Mouse (Mus musculus): Measurements from ENCODE around the gene Cdkl5.

The Cdkl5 gene

DNA sequence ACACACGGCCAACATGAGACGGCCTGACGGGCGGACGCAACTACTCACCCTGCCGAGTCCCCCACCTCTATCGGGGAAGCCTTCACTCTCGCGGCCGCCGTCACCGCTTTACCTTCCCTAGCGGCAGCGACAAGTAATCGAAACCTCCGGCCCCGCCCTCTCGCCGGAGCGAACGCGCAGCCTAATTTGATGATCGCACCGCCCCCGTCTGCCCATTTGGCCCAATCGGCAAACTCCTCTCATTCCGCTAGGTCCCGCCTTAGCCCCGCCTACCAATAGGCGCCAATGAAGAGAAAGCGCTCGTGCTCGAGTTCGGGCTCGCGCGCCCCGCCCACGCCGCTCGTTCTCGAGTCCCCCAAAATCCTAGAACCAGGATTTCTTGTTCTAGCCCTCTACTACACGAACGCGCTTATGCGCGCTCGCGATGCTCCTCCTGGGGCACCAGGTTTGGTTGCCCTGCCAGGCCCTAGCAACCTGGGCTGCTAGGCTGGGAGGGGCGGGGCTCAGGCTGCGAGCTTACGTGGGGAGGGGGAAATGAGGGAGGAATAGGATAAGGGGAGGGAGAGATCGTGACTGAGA is at the start of gene Cdkl5:
Cdkl5 (minus strand) TSS at position 162 of the 579 bp plus-strand sequence.
- DNase-seq (ENCODE audit: low spot score in 2 of 2) = peak; percentile 72 to 92

DNA sequence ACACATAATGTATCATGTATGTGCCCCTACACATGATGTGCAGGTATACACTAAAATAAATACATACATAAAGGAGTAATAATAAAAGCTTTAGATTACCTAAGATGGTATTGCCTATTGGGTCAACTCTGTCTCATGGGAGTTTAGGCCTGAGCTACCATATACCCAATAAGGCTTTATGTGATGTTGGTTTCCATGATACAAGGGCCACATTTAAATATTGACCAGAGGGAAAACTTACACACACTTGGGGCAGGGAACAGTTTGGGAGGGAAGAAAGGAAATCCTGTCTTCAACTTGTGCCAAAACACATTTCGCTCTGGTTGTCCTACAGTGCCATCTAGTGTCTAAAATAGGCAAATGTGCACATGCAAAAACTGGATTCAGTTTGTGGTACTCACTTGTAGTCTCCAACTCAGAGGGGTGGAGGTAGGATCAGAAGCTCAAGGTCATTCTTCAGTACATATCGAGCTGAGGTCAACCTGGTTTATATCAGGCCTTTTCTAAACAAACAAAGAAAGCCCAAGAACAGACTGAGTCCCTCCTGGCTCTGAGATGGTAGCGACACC is 38.8 kb upstream of the Cdkl5 start:
- DNase-seq (ENCODE audit: low spot score in 2 of 2) = peak in 1 of 2 experiments; percentile 17

DNA sequence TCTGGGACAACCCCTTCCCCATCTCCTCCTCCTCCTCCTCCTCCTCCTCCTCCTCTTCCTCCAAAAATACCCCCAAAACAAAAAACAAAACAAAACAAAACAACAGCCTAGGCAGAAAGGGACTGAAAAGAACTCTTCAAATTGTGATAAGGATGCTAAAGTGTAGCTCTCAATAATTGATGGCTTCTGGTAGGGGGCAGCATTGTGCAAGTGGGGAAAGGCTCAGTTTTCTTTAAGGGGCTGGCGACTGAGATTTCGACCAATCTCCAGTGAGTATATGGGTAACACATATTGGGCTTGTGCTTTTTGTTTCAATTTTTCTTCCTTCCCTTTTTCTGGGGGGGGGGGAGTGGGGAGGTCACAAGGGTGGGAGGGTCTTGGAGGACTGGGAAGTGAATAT is 37.9 kb upstream of the Cdkl5 start:
- no peak for DNase-seq (ENCODE audit: low spot score in 2 of 2)

DNA sequence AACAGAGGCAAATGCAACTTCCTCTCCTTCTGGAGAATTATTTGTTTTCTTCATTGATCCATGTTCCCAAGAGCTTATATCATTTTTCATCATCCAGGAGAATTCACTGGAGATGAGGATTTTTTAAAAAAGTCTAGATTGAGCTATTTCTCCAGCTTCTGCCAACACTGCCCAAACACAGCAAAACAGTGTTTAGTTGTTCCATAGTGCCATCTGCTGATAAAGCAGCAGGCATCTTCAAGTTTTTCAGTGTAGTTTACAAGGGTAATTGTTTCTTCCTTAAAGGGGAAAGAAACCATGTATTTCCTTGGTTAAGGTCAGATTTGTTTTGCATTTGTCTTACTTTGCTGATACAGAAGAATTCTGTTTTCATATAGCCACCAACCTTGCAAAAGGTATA is 35.7 kb upstream of the Cdkl5 start:
- no peak for DNase-seq (ENCODE audit: low spot score in 2 of 2)

DNA sequence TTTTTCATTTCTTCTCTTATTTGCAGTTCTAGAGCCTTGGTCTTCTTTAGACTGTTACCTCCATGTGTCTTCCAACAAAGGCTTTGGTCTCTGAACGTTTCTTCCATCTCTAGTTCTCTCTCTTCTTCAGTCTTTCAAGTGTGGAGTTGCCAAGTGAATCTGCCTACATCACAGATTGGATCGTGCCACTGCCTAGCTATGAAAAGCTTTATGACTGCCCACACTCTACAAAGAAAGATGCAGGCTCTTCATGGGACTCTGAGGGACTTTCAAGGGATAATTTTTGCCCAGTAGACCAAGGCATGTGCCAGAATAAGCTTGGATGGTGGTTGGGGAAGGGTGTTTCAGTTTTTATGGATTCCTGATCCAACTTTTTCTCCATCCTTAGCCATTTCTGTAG is 30.0 kb upstream of the Cdkl5 start:
- DNase-seq (ENCODE audit: low spot score in 2 of 2) = no peak

DNA sequence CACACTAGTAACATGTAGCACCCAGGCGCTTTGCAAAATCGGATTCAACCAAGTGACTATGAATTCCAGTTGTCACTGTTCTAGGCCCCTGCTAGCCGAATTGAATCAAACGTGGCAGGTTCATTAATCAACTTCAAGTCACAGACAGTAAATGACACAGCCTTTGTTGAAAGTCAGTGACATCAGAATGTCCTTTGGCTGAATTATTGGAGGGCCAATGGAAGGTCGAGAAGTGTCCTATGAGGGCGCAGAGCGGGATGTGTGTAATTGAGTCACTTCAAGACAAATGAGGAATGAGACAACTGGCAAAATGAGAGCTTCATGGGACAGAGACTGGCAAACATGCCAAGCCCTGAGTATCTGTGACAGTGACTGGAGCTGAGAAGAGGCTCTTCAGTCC is 27.0 kb upstream of the Cdkl5 start:
- no peak for DNase-seq (ENCODE audit: low spot score in 2 of 2)

DNA sequence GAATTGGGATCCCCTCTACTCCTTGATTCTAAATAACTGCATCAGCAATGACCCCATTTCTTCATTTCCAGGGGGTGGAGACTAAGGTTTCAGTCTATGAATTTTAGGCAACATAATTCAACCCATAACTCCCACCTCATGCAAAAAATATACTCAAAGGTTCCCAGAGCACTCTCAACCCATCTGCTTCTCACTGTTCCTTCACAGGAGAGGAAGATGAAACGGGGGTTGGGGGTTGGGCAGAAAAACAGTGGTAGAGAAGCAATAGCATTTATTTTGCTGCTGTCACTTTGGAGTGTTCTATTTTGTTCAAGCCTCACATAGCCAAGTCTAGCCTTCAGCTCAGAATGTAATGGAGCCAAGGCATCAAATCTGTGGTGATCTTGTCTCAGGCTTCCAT is 23.7 kb upstream of the Cdkl5 start:
- DNase-seq (ENCODE audit: low spot score in 2 of 2) = no peak

DNA sequence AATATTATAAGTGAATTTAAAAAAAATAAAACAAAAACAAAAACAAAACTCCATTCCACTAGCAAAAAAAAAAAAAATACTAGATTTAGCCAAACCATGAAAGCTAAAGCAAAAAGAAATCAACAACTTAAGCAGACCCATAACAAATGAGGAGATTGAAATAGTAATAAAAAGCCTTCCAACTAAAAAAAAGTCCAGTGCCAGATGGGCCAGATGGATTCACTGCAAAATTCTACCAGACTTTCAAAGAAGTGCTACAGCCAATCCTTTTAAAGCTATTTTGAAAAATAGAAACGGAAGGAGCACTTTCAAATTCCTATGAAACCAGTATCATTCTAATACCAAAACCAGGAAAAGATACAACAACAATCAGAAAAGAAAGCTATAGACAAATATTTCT is 11.8 kb upstream of the Cdkl5 start:
- DNase-seq (ENCODE audit: low spot score in 2 of 2) = no peak

DNA sequence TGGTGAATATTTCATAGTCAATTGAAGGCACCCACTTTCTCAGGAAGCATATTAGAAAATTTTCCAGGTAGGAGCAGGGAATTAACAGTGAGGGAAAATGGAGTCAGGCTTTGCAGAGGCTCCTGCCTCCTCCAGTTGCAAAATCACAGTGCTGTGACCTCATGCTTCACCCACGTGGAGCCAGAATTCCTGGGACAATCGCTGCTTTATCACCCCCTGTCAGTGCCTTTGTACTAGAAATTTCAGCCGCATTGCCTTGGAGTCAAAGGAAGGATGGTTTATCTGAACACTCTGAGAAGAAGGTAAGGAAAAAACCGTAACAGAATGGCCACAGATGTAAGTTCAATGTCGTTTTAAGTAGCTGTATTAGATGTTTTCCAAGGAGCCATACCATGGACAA is 1.5 kb upstream of the Cdkl5 start:
- no peak for DNase-seq (ENCODE audit: low spot score in 2 of 2)

DNA sequence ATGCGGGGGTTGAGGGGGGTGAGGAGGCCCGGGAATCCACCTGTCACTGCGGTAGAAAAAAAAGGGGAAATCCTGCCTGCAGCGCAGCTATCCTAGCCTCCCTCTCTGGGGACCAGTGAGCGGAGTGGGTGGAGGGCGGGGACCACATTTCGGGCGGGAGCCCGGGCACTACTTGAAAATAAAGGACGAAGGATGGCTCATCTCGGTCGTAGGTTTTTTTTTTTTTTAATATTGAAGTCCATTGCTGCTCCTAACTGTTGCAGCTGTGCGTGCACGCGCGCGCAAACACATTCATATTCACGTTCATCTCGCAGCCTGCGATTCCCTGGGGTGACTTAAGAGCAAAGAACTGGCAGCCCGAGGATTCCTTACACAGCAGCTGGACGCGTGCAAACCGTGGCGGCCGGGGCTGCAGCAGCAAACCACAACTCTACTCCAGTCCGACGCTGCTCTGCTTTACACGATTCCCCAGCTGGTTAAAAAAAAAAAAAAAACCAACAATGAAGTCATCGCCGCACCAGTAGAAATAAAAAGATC is 695 bp upstream of the Cdkl5 start:
- DNase-seq (ENCODE audit: low spot score in 2 of 2) = peak; percentile 19 to 27

DNA sequence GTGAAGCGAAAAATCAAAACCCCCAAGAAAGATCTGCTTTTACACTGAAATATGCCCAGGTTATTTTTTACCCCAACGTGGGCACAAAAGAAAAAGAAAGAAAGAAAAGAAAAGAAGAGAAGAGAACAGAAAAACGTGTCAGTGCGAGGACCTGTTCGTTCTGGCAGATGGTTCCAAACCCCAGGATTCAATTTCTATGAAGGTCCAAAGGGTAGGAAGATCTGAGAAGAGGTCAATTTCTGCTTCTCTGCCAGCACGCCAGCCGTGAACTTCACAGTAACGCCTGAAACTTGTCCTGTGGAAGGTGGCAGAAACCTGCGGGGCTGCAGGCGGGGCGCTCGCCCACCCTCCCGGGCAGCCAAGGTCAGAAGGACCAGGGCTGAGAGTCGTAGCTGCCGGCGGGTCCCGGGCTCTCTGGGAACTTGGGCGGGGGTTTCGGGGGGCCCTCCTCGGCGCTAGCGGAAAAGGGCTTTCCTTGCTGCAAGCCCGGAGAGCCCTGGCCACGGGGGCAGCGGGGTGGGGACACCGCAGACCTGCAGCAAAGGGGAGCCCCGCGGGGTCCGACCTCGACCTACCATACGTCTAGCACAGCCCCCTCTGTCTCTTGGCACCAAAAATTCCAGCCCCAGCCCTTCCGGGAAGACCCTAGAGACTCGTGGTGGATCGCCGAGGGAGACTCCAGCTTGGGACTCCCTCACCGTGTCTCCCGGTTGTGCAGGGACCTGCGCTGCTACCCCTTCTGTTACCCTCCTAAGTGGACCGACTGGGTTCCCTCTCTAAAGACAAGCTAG is 560 bp downstream of the Cdkl5 start:
- DNase-seq (ENCODE audit: low spot score in 2 of 2) = peak; percentile 19 to 20

DNA sequence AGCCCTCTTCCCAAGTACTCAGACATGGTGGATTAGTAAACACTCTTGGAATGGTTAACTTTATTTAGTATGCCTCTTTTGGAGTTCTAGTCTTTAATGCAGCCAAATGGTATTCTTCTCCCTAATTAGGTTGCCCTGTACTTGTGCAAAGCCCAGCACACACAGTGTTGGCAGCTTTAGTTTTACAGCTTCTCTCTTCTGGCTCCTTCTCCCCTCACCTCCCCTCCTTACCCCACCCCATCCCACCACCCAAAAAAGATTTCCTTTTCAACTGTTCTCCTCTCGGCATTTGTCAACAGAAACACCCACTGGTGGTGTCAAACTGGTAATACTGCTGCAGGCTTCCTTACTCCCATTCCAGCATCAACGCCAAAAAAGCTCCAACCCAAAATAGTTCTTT is 1.8 kb downstream of the Cdkl5 start:
- no peak for DNase-seq (ENCODE audit: low spot score in 2 of 2)

DNA sequence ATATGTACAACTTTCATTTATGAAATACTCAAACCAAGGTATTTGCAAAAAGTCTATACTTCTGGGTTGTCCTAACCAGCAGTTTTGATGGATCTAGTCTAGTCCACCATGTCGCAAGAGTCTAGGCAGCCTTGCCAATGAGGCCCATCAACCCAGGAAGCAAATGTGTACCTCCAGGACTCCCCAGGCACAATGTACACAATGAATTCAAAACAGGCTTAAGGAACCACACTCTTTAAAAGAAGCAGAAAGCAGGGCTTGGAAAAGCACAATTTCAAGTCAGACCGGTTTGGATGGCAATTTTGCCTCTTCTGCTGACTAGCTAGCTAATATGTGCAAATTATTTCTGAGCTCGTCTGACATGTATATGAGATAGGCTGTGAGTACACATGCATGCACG is 4.2 kb downstream of the Cdkl5 start:
- no peak for DNase-seq (ENCODE audit: low spot score in 2 of 2)

DNA sequence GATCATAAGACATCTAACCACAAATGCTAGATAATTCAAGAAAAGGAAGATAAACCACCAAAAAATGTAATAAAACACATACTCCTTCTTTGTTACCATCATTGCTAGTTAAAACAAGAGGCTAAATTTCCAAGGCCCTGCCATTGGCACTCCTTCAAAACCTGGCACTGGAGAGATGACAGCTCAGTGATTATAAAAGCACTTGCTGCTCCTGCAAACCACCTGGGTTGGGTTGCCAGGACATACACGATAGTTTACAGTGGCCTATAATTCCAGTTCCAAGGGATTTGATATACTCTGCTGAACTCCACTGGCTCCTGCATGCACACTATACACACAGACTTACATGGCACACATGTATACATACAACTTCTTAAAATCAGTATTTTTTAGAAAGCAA is 16.6 kb downstream of the Cdkl5 start:
- no peak for DNase-seq (ENCODE audit: low spot score in 2 of 2)

DNA sequence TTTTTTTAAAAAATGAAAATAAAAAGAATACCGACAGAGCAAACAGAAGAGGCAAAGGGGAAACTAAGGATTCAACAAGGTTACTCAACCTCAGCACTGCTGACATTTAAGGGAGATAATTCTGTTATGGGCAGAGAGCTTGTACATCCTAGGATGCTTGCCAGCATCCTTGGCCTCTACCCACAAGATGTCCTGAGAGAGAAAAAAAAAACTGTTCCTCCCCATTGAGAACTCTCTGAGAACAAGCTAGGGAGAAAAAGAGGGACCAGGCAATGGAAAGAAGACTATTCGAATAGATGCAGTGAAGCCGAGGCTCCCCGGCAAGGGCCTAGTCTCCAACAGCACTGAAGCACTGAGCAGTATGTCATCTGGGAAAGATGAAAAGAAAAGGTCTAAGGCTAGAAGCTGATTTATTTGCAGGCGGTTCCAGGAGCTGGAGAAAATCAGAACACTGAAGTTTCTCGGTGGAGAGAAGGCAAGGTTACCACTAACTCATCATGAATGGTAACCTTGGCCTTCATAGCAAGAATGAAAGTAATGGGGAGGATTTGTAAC is 22.4 kb downstream of the Cdkl5 start:
- DNase-seq (ENCODE audit: low spot score in 2 of 2) = no peak

DNA sequence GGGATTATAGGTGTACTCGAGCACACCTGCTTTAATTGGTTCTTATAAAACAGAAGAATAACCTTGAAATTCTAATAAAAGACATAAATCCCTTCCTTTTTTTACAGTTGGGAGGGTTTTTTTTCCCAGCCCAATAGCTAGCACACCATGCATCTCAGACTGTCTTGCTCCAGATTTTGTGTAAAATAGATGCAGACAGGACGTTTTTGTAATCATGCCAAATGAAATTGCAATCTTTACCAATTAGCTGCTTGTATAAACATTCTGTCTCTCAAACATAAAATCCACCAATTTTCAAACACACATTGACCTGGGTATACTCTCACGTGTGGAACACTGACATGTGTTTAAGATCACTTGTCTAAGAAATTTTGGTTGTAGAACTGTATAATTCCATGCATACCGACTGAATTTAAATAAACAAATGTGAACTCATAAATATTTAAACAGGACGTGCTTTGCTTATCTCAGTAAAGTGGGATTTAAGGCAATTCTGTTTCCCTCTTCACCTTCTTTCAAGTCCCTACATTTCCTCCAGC is 35.8 kb downstream of the Cdkl5 start:
- DNase-seq (ENCODE audit: low spot score in 2 of 2) = no peak

DNA sequence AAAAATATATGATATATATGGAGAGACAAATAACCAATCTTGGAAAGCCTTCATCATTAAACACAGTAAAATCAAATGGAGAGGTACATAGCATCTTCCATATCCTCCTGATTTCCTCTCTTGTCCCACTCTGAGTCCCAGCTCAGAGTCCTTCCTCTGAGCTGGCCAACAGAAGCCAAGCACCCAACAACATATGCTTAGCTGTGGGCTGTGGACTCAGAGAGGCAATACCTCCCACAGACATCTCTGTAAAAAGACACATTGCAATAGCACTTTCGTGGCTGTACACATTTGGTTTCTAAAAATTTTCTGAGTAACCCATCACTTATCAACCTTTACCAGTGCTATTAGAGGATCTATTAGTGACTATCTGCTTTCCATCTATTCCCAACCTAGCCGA is 44.9 kb downstream of the Cdkl5 start:
- no peak for DNase-seq (ENCODE audit: low spot score in 2 of 2)

DNA sequence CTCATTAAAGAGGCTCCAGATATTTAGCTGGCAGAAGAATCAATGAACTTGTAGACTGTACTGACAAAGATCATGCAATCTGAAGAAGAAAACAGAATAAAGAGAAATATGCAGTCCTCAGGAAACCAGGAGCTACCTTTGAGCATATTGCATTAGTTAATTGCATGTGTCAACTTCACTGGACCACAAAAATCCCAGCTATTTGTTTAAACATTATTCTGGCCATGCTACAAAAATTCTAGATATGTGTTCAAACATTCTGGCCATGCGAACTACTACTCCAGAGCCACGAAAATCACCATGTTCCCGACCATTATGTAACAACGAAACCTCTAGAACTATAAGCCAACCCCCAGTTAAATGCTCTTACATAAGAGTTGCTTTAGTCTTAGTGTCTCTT is 49.8 kb downstream of the Cdkl5 start:
- DNase-seq (ENCODE audit: low spot score in 2 of 2) = no peak

DNA sequence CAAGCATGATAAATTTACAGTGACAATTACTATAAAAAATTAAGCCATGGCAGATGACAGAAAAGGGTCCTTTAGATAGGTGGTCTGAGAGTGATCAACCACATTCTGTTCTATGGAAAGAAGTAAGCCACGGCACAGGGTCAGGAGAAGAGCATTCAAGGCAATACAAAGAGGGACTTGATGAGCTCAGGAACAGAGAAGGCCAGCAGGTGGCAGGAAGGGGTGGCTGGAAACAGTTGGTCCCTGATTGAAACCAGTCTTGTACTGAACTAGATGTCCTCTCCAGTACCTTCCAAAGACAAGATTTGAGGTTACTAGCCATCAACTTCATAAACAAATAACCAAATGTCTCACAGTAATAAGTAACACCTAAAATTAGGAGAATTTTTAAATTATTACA is 59.0 kb downstream of the Cdkl5 start:
- DNase-seq (ENCODE audit: low spot score in 2 of 2) = no peak

DNA sequence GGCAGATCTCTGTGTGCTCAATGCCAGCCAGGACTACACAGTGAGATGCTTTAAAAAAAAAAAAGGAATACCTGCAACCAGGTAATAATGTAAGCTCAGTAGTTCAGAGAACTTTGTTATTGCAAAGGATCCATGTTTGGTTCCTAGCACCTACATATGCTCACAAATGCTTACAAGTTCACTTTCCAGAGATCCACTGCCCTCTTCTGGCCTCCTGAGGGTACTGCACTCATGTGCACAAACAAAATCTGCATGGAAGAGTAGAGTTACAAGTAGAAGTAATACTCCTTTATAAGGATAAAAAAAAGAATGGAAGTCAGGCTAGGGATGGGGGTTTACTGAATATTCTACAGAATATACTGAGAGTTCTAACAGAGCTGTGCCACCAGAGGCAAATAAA is 63.8 kb downstream of the Cdkl5 start:
- no peak for DNase-seq (ENCODE audit: low spot score in 2 of 2)

DNA sequence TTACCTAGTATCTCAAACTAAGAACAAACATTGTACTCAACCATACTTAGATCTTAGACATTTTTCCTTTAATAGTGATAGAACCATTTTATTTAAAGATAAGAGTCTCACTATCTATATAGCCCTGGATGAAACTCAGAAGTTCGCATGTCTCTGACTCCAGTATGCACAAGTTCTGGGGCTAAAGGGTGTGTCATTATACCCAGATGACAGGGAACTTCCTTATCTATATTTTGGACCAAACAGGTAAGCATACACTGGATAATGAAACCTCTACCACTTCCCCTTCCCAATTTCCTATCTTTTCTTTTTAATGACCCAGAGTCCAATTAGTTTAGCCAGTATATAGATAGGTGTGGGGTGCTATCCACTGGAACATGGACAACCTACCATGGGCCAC is 65.6 kb downstream of the Cdkl5 start:
- DNase-seq (ENCODE audit: low spot score in 2 of 2) = no peak

DNA sequence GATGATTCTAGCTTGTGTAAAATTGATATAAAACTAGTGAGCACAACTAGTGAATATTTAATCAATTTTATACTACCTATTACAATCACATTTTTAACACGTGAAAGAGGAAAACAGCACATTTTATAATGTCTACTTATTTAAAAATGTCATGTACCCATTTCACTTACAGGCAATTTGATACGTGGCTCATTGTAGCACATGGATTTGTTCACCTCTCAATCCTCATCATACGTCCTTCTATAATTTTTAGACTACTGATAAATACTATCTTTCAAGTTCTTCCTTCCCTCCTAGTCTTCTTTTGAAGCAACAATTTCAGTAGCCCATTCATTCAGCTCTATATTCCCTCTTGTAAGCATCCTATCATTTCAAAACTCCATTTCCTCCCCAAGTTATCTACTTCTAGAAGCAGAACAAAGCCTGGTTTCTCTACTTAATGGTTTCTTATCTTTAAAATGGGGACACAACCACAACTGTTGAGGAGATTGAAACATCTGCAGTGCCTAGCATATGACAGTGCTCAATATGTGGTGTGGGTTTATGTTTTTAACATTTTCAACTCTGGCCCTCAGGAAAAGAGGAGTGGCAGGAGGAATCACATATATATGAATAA is 75.4 kb downstream of the Cdkl5 start:
- DNase-seq (ENCODE audit: low spot score in 2 of 2) = no peak
